Mouse (Mus musculus) cortical plate, adult 2 months (tissue): ENCODE measurements around the gene Stat3.

Experiments
- CTCF ChIP-seq: fragments of 200-500 bp; IDR thresholded peaks from 2 replicates; pipeline ENCODE4 v1.5.1; 2011; ENCODE audit warnings: mild to moderate bottlenecking, control low read depth, low read length; ENCODE audit not compliant: insufficient read depth; ENCODE audit errors: extremely low read depth
- POLR2A ChIP-seq: fragments of 200-500 bp; IDR thresholded peaks from 2 replicates; pipeline ENCODE4 v1.6.1; 2011; ENCODE audit warnings: mild to moderate bottlenecking, low read length, control low read depth; ENCODE audit not compliant: insufficient read depth; ENCODE audit errors: extremely low read depth

DNA sequence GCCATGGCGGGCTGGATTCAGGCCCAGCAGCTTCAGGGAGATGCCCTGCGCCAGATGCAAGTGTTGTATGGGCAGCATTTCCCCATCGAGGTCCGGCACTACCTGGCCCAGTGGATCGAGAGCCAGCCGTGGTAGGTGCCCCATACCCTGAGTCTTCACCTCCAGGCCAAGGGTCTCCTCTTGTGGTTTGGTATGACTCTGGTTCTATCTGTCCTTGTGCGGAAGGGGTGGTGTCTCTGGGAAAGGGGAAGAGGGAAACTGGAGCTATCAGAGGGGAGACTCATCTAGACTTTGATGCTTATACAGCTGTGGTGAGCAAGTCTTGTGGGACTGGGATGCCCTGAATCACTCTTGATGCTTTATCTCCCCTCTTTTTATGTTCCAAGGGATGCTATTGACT, 78.0 kb downstream of the Stat3 start:
- TF ChIP-seq POLR2A (no peak), CTCF (no peak)
